Mouse (Mus musculus) heart, postnatal 25 days (tissue): ENCODE results near the gene Pth. TPM values are rescaled to one million over a fixed set of nuclear protein-coding genes. Genes with fewer than 3 reads are reported as not detected.

Source experiments
- DNase-seq: peaks from one replicate; pipeline ENCODE4 v3.0.0; 2022; ENCODE audit warnings: low spot score
- intact Hi-C: fragments of 180-260 bp; cut with DNase I; formaldehyde crosslinking; loops from one replicate; pipeline ENCODE4 v1.15.1; 2025
- total RNA-seq, 2 experiments: library from RNA; stranded (reverse); gene quantifications; 2 replicates each; pipeline ENCODE4 v1.2.3; 2021

Gene Pth
- total RNA-seq, 2 experiments from 2014 or later = not detected

DNA sequence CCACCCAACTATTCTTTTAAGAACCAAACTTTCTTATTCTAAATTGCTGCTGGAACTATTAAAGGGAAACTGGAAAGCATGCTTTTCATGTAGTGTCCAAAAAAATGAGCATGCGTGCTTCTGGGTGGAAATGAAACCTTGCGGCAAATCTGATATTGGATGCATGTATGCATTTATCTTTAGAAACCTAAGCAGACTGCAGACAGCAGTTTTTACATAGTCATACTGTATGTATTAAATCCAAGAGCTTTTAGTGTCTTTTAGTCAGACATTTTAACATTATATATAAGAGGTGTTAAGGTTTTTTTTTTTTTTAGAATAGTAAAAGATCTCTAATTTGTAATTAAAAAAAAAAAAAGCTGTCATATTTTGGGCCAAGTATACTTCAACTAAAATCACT is 40.7 kb downstream of the Pth start:
- no peak for DNase-seq
- intact Hi-C loops = no loop called here

DNA sequence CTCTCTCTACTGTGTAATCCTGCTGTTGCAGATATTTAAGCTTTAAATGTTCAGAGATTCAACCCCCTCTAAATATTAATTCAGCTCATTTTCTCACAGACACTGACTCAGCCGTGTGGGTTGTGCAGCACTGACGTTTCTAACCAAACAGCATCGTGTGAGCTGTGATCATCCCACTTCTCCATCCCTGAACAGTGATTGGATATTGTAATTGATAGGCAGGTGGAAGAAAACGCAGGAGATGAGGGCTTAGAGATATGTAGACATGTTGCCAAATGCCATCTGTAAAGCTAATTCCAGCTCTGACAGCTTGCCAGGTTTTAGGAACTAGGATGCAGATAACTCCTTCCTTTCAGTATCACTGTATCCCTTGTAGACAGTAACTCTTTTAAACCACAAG is 41.1 kb downstream of the Pth start:
- intact Hi-C loops = no loop called here
- no peak for DNase-seq

Other genes with a start within 250 kb of the Pth start
- gene Arntl, start 181.1 kb downstream of the Pth start, total RNA-seq = 10 to 100 TPM in 1 of 2 experiments, 1 to 10 TPM in 1; 3.4 to 23.9 TPM
- gene Btbd10, start 19.2 kb downstream of the Pth start, total RNA-seq = 10 to 100 TPM in 1 of 2 experiments, 1 to 10 TPM in 1; 9.1 to 11.0 TPM
- 10 to 100 TPM; 23.6 to 25.2 TPM for gene Far1, start 125.3 kb upstream of the Pth start, total RNA-seq